Mouse (Mus musculus) lung, adult 18-20 months (tissue): ENCODE measurements around the gene Rab11fip2.

Experiments
- DNase-seq, 2 experiments: peaks; one replicate each; pipeline ENCODE4 v3.0.0; 2022; ENCODE audit warnings: mixed read lengths in 2 of 2

Gene Rab11fip2

GRCm38 (mm10) chr19:59943322-59943871 is at the start of gene Rab11fip2:
Gene Rab11fip2, minus strand, starts transcription at chr19:59943654.
- DNase-seq = peak; percentile 82 to 84

- DNase-seq = no peak
Observed at GRCm38 (mm10) chr19:59981588-59981987, 38.1 kb upstream of the Rab11fip2 start.

DNA sequence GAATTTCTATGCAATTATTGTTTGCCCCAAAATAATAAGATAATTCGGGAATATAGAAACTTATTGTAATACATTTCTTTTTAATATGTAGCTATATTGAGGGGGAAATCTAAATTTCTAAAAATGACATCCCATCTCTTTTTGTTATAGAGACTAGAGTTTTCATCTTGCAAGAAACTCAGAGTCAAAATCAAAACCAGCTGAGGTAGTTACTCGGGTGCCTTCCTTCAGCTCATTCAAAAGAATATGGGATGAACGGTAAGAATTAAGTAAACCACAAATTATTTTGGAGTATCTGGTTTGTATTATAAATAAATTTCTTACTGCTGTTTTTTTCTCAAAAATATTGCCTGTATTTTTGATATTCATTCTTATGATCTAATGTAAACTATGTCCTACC is 11.5 kb upstream of the Rab11fip2 start:
- no peak for DNase-seq

DNA sequence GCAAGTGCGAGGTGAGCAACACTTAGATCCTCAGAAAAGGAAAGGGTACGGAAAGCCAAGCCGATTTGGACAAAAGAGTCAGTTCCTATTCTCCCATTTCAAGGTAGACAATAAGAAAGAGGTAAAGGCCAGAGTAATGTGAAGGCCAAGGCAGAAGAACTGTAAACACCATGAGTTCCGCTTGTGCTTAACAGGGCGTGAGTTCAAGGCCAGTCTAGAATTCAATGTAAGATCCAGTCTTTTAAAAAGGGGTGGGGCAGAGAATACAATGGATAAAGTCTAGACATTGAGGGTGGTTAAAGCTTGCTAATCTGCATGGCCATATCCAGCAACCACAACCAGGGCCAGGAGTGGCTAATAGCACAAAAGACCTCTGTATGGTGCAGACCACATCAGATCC is 6.3 kb upstream of the Rab11fip2 start:
- DNase-seq = no peak

DNA sequence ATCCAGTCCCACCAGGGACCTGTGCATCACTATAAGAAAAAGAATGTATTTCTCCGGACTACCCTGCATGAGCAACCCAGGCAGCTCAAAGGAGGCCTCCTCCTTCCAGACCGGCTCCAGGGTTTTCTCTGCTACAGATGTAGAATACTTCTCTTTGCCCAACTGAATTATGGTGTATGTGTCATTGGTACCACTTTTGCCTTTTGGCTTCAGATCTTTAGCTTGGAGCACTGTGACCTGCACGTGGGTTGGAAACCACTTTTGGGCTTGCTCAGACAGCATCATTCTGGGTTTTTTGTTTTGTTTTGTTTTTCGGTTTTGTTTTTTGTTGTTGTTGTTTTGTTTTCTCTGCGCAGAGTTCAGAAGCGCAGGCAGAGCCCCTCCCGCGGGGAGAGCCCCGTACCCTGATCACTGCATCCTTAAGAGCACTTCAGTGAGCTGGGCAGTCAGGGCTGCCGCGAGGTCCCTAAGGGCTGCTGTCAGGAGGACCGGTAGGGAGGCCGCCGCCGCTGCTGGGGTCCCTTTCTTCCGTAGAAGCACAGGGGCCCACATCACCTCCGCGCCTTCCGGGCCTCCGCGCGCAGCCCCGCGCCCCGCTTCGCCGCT is 635 bp downstream of the Rab11fip2 start:
- DNase-seq = no peak

DNA sequence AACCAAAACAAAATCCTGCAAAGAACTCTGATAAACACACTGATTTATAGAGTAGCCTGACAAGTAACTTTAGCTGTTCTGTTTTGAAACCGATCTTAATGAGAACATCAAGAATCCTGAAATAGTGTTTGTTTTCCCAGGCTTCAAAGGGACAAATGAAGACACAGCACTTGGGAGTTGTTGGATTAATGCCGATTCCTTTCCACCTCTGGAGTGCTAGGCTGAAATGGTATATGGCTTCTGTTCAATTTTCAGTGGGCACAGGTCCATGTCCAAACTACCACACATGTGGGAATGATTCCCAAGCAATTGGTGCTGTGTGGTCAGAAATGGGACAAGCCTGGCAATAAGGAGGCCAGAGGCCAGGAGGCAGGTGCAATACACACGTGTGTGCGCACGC is 3.7 kb downstream of the Rab11fip2 start:
- peak; percentile 3 to 10 for DNase-seq

- no peak for DNase-seq
Observed at GRCm38 (mm10) chr19:59932085-59932484, 11.4 kb downstream of the Rab11fip2 start.

- DNase-seq = no peak
Observed at GRCm38 (mm10) chr19:59928672-59929071, 14.8 kb downstream of the Rab11fip2 start.

DNA sequence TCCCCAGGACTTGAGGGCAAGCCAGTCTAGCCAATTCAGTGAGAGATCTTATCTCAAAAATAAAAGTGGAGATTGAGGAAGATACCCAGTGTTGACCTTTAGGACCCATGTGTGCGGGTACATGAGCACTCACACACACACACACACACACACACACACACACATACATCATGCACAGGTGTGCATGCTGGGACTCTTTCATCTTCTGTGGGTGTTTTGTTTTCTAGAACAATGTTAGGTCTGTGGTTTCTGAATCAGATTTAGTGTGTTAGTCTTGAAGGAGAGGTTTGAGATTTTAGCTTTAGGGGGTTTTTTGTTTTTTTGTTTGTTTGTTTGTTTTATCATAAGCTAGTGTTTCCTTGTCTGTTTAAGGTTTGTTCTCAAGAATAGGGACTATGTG is 17.3 kb downstream of the Rab11fip2 start:
- DNase-seq = no peak

DNA sequence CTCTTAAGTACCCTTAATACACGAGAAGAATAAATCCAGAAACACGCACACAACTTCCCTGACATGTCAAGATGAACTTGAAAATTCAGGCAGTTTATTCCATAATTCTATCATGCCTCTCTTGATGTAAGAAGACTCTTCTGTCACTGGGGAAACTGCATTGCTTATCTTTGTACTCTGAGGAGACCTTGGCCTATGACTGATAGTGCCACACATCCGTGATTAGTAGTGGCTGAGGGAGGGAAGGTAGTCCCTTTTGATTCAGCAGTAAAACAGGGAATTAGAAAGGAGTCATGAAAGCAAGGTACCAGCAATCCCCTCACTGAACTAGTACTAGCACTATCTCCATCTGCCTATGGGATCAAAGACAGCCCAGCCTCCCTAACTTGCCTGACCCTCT is 22.6 kb downstream of the Rab11fip2 start:
- no peak for DNase-seq

DNA sequence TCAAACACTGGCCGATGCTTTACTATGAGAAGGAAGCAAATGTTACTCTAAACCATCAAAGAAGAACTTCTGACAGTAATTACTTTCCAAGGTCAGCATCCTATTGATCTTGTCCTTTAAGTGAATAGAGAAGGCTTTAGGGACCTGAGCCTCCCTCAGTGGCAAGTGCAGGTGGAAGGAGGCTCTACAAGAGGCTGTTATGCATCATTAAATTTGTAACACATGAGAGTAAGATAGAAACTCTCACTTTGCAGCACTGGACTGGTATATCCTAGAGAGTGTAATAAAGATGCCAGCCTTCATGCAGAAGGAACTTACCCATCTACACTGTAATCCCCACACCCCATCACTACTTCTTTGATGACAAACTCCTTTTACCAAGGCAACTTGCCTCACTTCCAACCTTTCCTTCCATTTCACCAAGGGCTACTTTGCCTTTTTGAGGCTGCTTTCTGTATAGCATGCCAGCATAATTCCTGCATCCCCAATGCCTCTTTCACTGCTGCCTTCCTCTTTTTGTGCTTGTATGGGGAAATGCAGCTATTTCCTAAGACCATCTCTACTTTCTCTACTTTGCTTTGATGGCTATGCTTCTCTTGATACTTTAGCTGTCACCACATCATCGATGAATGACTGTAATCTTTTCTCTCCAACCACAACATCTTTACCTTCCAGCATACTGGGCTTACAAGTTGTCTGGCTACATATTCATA is 25.4 kb downstream of the Rab11fip2 start:
- DNase-seq = no peak

GRCm38 (mm10) chr19:59911554-59911953 is 31.9 kb downstream of the Rab11fip2 start:
- DNase-seq = no peak

- DNase-seq = no peak
Observed at GRCm38 (mm10) chr19:59905296-59906081, 38.0 kb downstream of the Rab11fip2 start.

GRCm38 (mm10) chr19:59899965-59900364 is 43.5 kb downstream of the Rab11fip2 start:
- DNase-seq = no peak

GRCm38 (mm10) chr19:59898301-59898700 is 45.2 kb downstream of the Rab11fip2 start:
- no peak for DNase-seq

DNA sequence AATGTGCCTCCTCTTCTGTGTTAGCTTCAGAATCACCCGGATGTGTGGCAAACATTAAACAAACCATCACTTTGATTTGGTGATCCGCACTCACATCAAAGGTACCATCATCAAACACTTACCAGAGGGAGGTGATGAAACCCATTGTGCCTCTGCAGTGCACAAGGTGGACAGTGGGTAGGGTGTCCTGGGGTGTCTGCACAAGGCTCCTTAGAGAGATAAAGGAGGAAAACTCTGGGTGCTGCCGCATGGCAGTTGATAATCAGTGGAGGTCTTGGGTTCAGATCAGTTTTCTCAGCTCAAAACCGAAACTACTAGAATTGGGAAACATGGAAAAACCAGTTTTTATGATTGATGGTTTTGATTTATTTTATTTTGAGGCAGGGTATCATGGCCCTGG is 54.1 kb downstream of the Rab11fip2 start:
- no peak for DNase-seq

- no peak for DNase-seq
Observed at GRCm38 (mm10) chr19:59888846-59889245, 54.6 kb downstream of the Rab11fip2 start.

DNA sequence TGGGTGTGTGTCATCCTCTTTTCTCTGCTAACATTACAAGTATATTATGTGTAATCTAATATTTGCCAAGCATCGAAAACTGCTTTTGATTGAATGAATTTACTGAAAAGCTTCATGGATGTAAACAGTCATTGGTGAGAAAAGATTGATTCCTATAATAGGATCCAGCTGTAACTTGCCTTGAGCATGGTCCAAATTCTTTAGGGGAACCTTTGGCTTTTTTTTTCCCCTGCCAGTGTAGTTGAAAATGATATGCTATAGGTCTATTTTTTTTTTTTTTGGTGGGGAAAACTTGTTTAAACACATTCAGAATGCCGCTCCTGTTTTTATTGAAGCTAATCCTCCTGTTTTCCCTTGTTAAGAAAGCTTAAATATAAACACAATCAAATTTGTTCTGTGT is 55.6 kb downstream of the Rab11fip2 start:
- DNase-seq = no peak

GRCm38 (mm10) chr19:59885301-59885700 is 58.2 kb downstream of the Rab11fip2 start:
- no peak for DNase-seq

GRCm38 (mm10) chr19:59877238-59877637 is 66.2 kb downstream of the Rab11fip2 start:
- no peak for DNase-seq

- no peak for DNase-seq
Observed at GRCm38 (mm10) chr19:59866666-59867065, 76.8 kb downstream of the Rab11fip2 start.

- DNase-seq = peak in 1 of 2 experiments; percentile 10
Observed at GRCm38 (mm10) chr19:59862423-59862822, 81.0 kb downstream of the Rab11fip2 start.

DNA sequence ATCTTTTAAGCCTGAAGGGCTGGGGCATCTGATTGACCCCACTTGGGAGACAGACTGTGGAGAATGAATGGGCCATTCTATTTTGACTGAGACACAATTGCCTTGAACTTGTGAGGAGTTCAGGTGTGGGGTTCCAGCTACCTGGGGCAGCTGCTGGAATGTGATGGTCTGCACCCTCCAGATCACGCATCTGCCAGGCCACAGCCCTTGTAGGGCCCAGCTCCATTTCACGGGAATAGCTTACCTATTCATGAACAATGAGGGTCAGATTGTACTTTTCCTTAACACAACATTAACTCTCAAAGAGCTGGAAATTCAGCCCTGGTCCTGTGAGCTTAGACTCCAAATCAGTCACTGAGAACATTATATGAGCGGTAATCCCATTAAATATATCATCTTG is 82.7 kb downstream of the Rab11fip2 start:
- DNase-seq = no peak

GRCm38 (mm10) chr19:59853061-59853460 is 90.4 kb downstream of the Rab11fip2 start:
- DNase-seq = peak in 1 of 2 experiments; percentile 8
